Mouse (Mus musculus) forebrain, embryonic 10.5 days (tissue): Measurements from ENCODE around the gene Pik3cd. TPM values are rescaled to one million over a fixed set of nuclear protein-coding genes. Genes with fewer than 3 reads are reported as not detected.

ENCODE experiments used
- DNase-seq: peaks from one replicate; pipeline ENCODE4 v3.0.0-alpha.2; 2017; ENCODE audit warnings: low spot score; ENCODE audit errors: extremely low spot score
- H3K27ac ChIP-seq: fragments of 300-500 bp; sonication (generic); 2 replicates; pipeline ENCODE4 v1.5.1; 2016; ENCODE audit warnings: mild to moderate bottlenecking
- H3K27me3 ChIP-seq: fragments of 300-500 bp; sonication (generic); 2 replicates; pipeline ENCODE4 v1.6.1; 2016; ENCODE audit warnings: mild to moderate bottlenecking; ENCODE audit not compliant: poor library complexity, severe bottlenecking
- H3K36me3 ChIP-seq: fragments of 300-500 bp; sonication (generic); replicated peaks from 2 replicates; pipeline ENCODE4 v1.6.1; 2016; ENCODE audit warnings: mild to moderate bottlenecking, moderate library complexity
- H3K4me1 ChIP-seq: fragments of 300-500 bp; sonication (generic); 2 replicates; pipeline ENCODE4 v1.6.1; 2016
- H3K4me3 ChIP-seq: fragments of 300-500 bp; sonication (generic); 2 replicates; pipeline ENCODE4 v1.5.1; 2016; ENCODE audit warnings: mild to moderate bottlenecking, moderate library complexity
- H3K9me3 ChIP-seq: fragments of 300-500 bp; sonication (generic); 2 replicates; pipeline ENCODE4 v1.6.1; 2016; ENCODE audit warnings: mild to moderate bottlenecking, moderate library complexity
- WGBS: fragments of 180-500 bp; shearing (Covaris S2); methylation state at CpG from one replicate; pipeline ENCODE4 v1.1.7; 2016; 5-methylcytosine and 5-hydroxymethylcytosine counted together
- polyA plus RNA-seq: library from polyadenylated mRNA; unstranded; fragments of >200 nt; fragmentation: Nextera tagmentation; extraction: Ambion mirVana; gene quantifications from 2 replicates; pipeline ENCODE4 v1.2.1, GENCODE M21; 2016

The Pik3cd gene
- polyA plus RNA-seq, 1 experiment from 2014 or later = 4.6 TPM

DNA sequence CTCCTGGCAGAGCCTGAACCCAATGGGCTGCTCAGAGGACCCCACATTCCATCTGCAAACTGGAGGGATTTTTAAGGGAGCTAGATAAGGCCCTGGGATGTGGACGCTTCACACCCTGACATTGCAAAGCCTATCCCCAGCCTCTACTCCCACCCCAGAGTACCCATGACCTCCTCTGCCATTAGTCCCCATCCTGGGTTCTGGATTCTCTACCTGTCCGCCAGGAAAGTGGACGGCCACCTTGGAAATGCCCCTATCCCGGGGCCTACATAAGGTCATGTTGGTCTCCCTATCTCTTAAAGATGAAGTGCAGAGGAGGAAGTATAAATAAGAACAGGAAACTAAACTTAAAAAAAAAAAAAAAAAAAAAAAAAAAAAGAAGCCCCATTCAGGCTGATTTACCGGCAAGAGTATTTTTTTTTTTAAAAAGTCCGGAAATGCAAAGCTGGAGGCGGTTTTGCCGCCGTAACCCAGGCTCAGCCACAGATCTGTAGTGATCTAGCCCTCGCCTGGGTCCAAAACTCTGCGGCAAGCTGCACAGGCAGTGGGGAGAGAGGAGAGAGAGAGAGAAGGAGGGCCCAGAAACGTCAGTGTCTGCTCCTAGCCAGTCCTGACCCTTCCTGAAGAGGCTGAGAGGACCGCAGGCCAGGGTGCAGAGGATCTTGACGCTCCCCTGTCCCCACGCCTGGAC is 4.7 kb downstream of the Pik3cd start:
- peak overlapping the region; percentile 80; the same call in 1 of the 2 replicates for H3K27ac ChIP-seq
- WGBS = 18% methylated on average over 15 of the region's 15 CpGs

DNA sequence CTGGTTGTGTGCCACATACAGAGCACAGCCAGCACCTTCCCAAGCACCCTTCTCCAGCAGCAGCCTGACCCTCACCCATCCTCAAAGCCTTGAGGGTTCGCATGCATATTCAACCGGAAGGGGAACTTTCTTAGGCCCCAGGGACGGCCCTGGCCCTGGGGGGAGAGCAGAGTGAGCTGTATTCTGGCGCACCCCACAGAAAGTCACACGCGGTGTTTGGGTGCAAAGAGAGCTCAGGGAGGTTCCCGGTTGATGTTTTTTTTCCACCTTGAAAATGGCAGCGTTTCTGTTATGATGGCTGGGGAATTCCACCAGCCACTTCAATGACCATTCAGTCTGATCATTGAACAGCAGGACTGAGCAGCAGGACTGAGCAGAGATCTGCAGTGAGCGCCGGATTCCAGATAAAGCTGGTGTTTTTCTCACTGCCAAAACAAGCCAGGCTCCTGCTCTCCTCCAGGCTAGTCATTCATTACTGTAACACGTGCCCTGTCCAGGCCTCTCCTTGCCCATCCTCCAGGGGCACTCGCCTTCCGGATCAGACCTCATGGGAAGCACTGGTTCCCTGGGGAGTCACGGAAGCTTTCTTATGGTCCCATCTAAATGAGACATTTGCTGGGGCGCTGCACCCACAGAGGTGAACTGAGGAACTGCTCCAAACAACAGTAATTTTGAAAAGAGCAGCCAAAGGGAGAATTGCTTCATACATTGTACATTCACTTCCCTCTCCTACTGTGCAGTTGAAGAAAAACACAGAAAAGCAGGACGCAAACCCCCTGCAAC is 6.0 kb downstream of the Pik3cd start:
- Histone ChIP-seq H3K36me3 (no peaks in the 10 kb centered on the region), H3K4me3 (no peak overlapping the region), H3K27ac (no peak overlapping the region), H3K27me3 (peaks cover 63% of the 10 kb centered on the region), H3K4me1 (peaks cover 41% of the 10 kb centered on the region), H3K9me3 (no peaks in the 10 kb centered on the region)
- no peak for DNase-seq
- 33% methylated on average over 16 of the region's 16 CpGs for WGBS

More for the DNA sequence above, 4.7 kb downstream of the Pik3cd start:
- peak overlapping the region; percentile 62 for H3K4me3 ChIP-seq
- no peak for DNase-seq
- no peaks in the 10 kb centered on the region for H3K36me3 ChIP-seq
- H3K4me1 ChIP-seq = peaks cover 45% of the 10 kb centered on the region
- H3K27me3 ChIP-seq = peaks cover 63% of the 10 kb centered on the region
- no peaks in the 10 kb centered on the region for H3K9me3 ChIP-seq

DNA sequence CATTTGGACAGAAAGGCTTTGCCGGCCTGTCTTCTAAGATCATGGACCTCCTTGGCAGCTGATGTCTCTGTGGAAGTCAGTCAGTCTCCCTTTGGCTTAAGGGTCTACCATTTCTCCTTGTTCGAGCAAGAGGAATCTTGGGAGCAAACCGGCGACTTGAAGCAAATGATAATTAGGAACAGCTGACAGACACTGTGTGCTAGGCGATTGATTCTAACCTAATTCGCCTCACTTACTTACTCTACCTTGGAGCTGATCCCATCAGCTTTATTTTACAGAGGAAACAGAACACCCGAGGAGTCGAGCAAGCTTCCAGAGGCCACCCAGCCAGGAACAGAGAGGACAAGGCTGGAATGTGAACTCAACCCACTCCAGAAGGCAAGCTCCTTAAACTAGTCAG is 11.0 kb downstream of the Pik3cd start:
- H3K27ac ChIP-seq = no peak overlapping the region

DNA sequence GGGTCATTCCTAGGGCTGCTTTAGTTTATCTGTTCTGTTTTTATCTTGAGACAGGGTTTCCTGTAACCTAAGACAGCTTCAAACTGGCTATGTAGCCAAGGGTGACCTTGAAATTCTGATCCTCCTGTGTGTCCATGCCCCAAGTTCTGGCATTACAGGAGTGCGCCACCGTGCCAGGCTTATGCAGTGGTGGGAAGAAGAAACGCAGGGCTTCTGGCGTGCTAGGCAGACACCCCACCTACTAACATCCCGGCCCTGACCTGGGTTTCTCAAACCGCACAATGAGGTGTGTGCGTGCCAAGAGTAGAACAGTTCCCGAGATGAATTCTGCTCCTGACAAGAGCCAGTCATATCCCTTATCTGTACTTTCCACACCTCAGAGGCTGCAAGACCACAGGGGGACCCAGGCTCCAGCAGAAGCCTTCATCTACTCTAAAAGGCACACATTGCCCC is 11.5 kb downstream of the Pik3cd start:
- 89% methylated on average over 8 of the region's 8 CpGs for WGBS
- Histone ChIP-seq H3K27ac (no peak overlapping the region), H3K36me3 (no peaks in the 10 kb centered on the region), H3K27me3 (peaks cover 15% of the 10 kb centered on the region), H3K9me3 (no peaks in the 10 kb centered on the region), H3K4me1 (peaks cover 13% of the 10 kb centered on the region), H3K4me3 (no peak overlapping the region)
- no peak for DNase-seq

More for the DNA sequence above, 11.0 kb downstream of the Pik3cd start:
- no peak for DNase-seq
- WGBS = 69% methylated on average over 8 of the region's 8 CpGs
- Histone ChIP-seq H3K9me3 (no peaks in the 10 kb centered on the region), H3K4me1 (peaks cover 17% of the 10 kb centered on the region), H3K36me3 (no peaks in the 10 kb centered on the region), H3K4me3 (no peak overlapping the region), H3K27me3 (peaks cover 20% of the 10 kb centered on the region)

DNA sequence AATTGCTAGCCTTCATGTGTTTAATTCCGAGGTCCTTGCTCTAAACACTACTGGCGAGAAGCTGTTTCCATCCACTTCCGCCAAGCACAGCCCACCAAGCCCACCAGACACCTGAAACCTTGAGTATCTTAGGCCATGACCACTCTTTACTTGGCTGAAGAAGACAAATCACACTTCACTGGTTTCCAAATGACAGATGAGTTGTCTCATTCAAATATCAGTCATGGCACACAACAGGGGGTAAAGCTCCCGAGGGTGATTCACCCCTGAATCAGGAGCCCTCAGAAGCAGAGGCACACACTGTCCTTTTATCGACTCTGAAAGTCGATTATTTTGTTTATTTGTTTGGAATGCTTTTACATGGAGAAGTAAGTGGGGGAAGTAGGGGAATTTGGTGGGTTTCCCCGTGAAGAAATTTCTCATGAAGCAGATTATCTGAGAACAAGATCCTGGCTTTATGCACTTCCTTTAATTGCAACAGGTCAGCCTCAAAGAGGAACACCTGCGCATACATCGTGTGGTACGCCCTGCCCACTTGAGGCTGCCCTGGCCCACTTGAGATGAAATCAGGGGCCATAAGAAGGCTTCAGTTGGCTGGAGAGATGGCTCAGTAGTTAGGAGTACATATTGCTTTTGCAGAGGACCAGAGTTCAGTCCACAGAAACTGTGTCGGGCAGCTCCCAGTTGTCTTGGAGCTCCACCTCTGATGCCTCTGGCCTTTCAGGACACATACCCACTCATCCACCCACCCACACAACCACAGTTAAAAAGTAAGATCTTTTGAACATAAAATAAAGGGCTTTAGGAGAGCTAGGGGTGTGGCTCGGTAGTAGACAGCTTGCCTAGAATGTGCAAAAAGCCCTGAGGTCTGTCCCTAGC is 12.3 kb downstream of the Pik3cd start:
- no peaks in the 10 kb centered on the region for H3K36me3 ChIP-seq
- no peak overlapping the region for H3K4me3 ChIP-seq
- H3K27me3 ChIP-seq = peaks cover 10% of the 10 kb centered on the region; the same call in 1 of the 2 replicates
- no peak overlapping the region for H3K27ac ChIP-seq
- DNase-seq = no peak
- no peaks in the 10 kb centered on the region for H3K9me3 ChIP-seq
- H3K4me1 ChIP-seq = peaks cover 13% of the 10 kb centered on the region
- WGBS = 87% methylated on average over 12 of the region's 12 CpGs

DNA sequence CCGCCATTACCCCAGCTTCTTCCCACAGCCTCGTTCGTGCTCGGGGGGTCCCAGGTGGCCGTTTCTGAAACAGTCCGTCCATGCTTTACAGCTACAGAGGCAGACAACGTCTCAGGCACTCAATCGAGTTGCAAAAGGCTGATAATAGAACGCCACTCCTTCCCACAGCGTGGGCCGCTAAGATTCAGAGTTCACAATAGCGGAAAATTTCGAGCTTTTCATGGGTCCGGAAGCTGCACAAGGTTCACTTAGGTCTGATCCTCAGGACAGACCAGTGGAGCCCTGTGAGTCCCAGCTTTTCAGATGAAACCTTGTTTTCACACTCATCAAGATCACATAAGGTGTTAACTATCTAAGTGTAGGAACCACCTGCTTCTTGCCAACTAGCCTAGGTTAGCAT is 13.5 kb downstream of the Pik3cd start:
- Histone ChIP-seq H3K4me1 (peaks cover 16% of the 10 kb centered on the region), H3K9me3 (no peaks in the 10 kb centered on the region), H3K36me3 (no peaks in the 10 kb centered on the region), H3K4me3 (no peak overlapping the region), H3K27me3 (peaks cover 22% of the 10 kb centered on the region), H3K27ac (no peak overlapping the region)
- 89% methylated on average over 14 of the region's 14 CpGs for WGBS
- no peak for DNase-seq

DNA sequence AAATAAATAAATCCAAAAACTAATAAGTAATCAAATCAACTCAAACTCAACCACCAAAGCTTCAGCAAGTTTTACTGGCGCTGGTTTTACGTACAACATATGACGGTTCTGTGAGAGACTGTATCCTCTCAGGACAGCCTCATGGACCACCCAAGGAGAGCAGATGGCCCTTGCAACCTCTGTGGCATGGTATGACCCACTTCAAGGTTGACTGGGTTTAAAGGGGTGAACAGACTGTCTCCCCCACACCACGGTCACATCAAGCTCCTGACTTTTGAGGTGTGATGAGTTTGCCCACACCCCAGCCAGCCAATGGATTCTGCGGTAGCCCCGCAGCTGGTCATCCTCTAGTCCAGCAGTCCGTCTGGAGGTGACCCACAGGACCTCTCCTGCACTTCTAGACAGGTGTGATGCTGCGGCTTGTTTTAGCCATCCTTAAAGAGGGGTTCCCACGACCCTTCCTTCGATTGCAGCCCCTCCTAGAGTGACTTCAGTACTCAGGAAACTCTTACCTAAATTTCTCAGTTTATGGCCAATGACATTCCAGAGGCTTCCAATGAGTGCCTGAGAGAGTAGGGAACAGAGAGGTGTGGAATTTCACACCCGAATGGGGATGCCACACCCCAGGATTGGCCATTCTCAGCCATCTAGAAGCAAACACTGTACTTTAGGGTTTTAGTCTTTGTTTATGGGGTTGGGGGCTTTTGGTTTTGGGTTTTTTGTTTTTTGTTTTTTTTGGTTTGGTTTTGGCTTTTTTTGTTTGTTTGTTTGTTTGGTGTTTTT is 17.3 kb downstream of the Pik3cd start:
- no peaks in the 10 kb centered on the region for H3K36me3 ChIP-seq
- peaks cover 29% of the 10 kb centered on the region for H3K27me3 ChIP-seq
- WGBS = 89% methylated on average over 11 of the region's 11 CpGs
- DNase-seq = no peak
- no peak overlapping the region for H3K4me3 ChIP-seq
- no peaks in the 10 kb centered on the region for H3K9me3 ChIP-seq
- no peak overlapping the region for H3K27ac ChIP-seq
- H3K4me1 ChIP-seq = peaks cover 6% of the 10 kb centered on the region; the same call in 1 of the 2 replicates

DNA sequence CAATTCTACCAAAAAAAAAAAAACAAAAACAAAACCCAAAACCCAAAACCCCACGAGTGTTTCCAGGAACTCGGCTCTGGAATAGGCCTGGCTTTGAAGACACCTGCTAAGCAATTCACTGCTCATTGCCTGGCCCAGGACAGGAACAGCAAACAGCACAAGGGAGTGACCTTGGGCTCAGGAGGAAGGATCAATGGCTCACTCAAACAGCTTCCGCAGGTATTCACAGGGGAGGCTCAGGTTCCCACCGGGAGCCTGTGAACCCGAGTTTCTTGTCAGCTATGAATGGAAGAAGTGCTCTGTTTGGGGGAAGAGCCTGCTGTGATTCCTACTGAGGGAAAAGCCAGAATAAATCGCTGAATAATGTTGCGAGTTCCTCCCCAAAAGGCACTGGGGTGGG is 18.5 kb downstream of the Pik3cd start:
- 17% methylated on average over 7 of the region's 7 CpGs for WGBS
- no peak for DNase-seq
- Histone ChIP-seq H3K4me3 (no peak overlapping the region), H3K36me3 (no peaks in the 10 kb centered on the region), H3K4me1 (peaks cover 6% of the 10 kb centered on the region; the same call in 1 of the 2 replicates), H3K27me3 (peaks cover 29% of the 10 kb centered on the region), H3K27ac (no peak overlapping the region), H3K9me3 (no peaks in the 10 kb centered on the region)

DNA sequence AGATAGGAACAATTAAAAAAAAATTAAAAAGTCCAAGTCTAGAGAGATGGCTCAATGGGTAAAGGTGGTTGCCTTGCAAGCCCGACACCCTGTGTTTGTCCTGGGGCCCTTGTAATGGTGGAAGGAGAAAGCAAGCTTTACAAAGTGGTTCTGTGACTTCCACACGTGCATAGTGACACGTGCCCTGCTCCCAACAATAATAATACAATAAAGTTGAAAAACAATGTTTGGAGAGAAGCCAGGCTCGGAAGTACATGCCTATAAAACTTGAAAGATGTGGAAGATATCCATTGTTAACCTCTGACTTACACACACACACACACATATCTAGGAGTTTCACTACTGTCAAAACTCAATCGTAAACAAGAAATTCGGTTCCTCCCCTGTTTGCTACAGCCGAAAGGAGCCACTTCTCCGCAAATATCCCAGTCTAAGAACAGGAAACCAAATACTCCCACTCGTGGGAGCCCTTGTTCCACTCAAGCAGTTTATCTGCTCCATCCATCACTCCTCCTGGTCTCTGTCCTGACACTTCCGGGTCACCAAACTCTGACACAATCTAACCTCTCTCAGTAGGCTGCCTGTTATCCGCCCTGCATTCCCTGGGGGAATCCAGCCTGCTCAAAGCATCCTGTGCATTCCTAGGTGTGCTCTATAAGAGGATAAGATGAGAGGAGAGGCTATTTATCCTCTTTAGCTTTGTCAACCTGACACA is 23.2 kb downstream of the Pik3cd start:
- Histone ChIP-seq H3K4me1 (peaks cover 26% of the 10 kb centered on the region), H3K9me3 (no peaks in the 10 kb centered on the region), H3K4me3 (no peak overlapping the region), H3K27ac (no peak overlapping the region), H3K36me3 (no peaks in the 10 kb centered on the region), H3K27me3 (peaks cover 48% of the 10 kb centered on the region)
- 76% methylated on average over 11 of the region's 11 CpGs for WGBS
- no peak for DNase-seq

DNA sequence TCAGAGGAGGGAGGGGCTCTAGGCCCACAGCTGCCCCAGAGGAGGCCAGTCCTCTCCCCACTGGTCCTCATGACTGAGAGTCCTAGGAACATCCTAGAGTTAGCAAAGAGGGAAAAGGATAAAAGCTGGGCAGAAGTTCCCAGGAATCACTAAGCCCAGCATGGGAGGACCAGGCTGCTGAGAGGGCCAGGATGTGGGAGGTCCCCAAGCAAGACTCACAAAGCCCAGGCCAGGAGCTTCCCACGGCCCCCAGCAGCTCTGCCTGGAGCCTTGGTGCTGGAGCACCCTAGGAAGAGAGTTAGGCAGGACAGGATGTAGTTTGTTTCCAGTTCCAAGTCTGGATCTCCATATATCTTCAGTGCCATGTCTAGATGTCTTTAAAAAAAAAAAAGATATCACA is 24.4 kb downstream of the Pik3cd start:
- H3K4me1 ChIP-seq = peaks cover 20% of the 10 kb centered on the region

DNA sequence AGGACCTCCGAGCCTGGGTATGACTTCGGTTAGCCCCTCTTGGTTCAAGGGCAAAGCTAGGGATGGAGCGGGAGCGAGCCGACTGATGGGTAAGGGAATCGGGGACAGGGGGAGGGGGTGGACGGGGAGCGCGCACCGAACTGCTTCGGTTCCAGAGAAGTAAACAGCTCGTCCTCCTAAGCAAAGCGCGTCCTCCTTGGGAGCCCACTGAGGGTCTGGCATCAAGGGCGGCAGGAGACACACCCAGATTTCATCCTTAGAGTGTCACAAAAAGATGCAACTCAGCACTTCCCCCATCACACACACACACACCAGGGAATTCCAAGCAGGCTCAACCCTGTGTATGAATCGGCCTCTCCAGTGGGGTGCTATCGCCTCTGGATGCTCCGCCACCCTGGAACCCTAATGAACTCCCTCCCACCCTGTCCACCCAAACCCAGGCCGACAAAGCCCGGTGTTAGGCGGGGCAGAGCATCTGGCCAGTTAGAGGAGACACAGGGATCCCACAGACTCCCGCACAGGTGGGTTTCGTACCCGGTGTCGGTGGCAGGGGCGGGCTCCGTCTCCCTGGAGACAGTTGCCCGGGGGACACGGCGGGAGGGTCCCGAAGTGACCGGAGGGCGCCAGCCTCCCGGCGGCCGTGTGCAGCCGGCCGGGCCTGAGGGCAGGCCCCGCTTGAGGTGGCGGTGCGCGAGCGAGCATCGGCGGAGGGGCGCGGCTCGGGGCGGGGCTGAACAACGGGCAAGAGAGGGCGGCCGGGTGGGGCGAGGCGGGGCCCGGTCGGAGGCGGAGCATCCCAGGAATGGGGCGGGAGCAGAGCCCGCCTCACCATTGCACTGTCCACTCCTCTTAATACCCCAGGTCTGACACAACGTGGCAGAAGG is 26.8 kb downstream of the Pik3cd start:
- peak overlapping the region; percentile 77 for H3K27ac ChIP-seq

More for the DNA sequence above, 24.4 kb downstream of the Pik3cd start:
- Histone ChIP-seq H3K36me3 (no peaks in the 10 kb centered on the region; the same call in 1 of the 2 replicates), H3K27ac (no peak overlapping the region), H3K4me3 (no peak overlapping the region), H3K27me3 (peaks cover 53% of the 10 kb centered on the region), H3K9me3 (no peaks in the 10 kb centered on the region)
- WGBS = 74% methylated on average over 1 of the region's 1 CpGs
- DNase-seq = no peak

More for the DNA sequence above, 26.8 kb downstream of the Pik3cd start:
- H3K9me3 ChIP-seq = peaks cover 4% of the 10 kb centered on the region; the same call in 1 of the 2 replicates
- H3K4me1 ChIP-seq = peaks cover 20% of the 10 kb centered on the region
- H3K4me3 ChIP-seq = peak overlapping the region; percentile 73
- no peaks in the 10 kb centered on the region; the same call in 1 of the 2 replicates for H3K36me3 ChIP-seq
- WGBS = under 1% methylated on average over 60 of the region's 60 CpGs
- DNase-seq = peak; percentile 80
- H3K27me3 ChIP-seq = peaks cover 41% of the 10 kb centered on the region
